Mouse (Mus musculus) liver, adult 2 months (tissue): ENCODE measurements at regions not wholly inside any gene's neighbourhood (a gene's known extent, or its start where the extent isn't known, plus 50 kb on each side); places are given as distances from the start of the nearest gene placed in this dataset.

Experiments used
- CTCF ChIP-seq: fragments of 200-500 bp; IDR thresholded peaks from 2 replicates; pipeline ENCODE4 v1.5.1; 2011; ENCODE audit warnings: low read depth, low read length, control low read depth
- POLR2A ChIP-seq: fragments of 200-500 bp; IDR thresholded peaks from 2 replicates; pipeline ENCODE4 v1.6.1; 2011; ENCODE audit warnings: low read length, control low read depth; ENCODE audit not compliant: insufficient read depth; ENCODE audit errors: extremely low read depth

DNA sequence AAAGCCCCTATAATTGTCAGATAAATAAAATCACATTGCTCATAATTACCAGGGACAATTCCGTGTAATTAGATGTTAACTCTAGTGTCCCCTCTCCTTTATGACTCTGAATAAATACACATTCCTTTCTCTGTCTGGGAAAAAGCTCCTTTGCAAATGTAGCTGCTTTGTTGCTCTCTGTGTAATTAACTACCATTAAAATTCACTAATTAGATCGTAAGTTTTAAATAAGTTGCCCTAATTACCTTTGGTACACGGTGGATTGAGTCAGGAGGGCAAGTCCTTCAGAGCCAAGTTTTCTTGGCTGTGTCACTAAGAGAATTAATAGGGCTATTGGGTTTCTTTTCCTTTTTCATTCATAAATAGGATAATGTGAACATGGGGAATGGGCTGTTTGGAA is 834.7 kb downstream of the Tlr4 start:
- TF ChIP-seq CTCF, result no peak
- no peak for TF ChIP-seq POLR2A
